Mouse (Mus musculus): Measurements from ENCODE around the gene Vwf. TPM values are rescaled to one million over a fixed set of nuclear protein-coding genes. Genes with fewer than 3 reads are reported as not detected.

Vwf gene
- 10.4 and 11.9 TPM in 2 replicates for polyA plus RNA-seq (2015; fragmentation: Nextera tagmentation; extraction: Ambion mirVana)

DNA sequence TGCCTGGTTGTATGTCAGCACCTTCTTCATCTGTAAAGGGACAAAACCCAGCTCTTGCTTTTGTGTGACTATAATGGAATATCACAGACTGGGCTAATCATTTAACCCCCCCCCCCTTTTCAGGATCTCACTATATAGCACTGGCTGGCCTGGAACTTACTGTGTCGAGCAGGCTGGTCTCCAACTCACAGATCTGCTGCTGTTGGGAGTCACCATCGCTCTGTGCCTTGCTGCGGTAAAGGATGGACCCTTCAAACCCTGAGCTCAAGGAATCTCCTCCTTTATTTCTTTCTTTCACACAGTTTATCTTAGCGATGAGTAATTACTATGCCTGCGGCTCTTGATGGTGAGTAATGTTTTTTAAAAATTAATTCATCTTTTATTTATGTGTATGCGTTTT lies at the start of gene Vwf:
TSS of gene Vwf (plus strand) at position 301 of the 400 bp plus-strand sequence.
- WGBS (ENCODE audit: insufficient replicate concordance), result 75% methylated on average over 6 of the region's 6 CpGs
- H3K27ac ChIP-seq (ENCODE audit: low read length), result no peak within 1 kb of the TSS

DNA sequence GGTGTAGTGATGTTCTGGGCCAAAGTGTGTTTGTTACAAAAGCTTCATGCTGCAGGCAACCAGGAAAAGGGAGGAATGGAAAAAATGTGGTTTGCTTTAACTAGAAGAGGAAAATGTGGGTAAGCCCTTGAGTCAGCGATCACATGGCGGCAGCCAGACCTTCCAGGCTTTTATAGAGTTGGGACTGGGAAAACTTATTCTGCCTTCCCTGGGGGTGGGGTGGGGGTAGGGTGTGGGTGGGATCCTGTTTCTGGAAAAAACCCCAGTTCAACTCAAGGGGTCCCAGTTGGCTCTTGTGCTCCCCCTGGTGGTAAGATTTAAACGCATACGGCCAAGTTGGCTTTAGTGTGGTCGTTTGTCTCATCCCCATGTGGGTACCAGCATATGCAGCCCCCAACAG lies 48.5 kb upstream of the Vwf start:
- 28% methylated on average over 5 of the region's 5 CpGs for WGBS (ENCODE audit: insufficient replicate concordance)
- H3K9me3 ChIP-seq (replicated peaks; ENCODE audit: control insufficient read depth, low read length), result no peaks in the 10 kb centered on the region
- ATAC-seq (ENCODE audit: low read depth), result no peak
- H3K9ac ChIP-seq (ENCODE audit: low read depth, low read length), result no peak overlapping the region
- no peak overlapping the region for H3K27ac ChIP-seq (ENCODE audit: low read length)
- H3K4me3 ChIP-seq (ENCODE audit: low read depth, low read length), result no peak overlapping the region
- no peak overlapping the region for H3K4me2 ChIP-seq (ENCODE audit: low read depth, low read length)
- peaks cover 19% of the 10 kb centered on the region for H3K27me3 ChIP-seq (ENCODE audit: control insufficient read depth, insufficient read depth, low read depth, low read length)
- no peaks in the 10 kb centered on the region for H3K36me3 ChIP-seq (ENCODE audit: control insufficient read depth, insufficient read depth)
- H3K4me1 ChIP-seq (ENCODE audit: control insufficient read depth, low read depth, low read length), result peaks cover 5% of the 10 kb centered on the region

More for the DNA sequence above, at the start of gene Vwf:
- ATAC-seq (ENCODE audit: low read depth), result no peak
- H3K9me3 ChIP-seq (replicated peaks; ENCODE audit: control insufficient read depth, low read length), result no peaks in the 10 kb centered on the region
- H3K9ac ChIP-seq (ENCODE audit: low read depth, low read length), result no peak within 1 kb of the TSS
- H3K4me1 ChIP-seq (ENCODE audit: control insufficient read depth, low read depth, low read length), result peaks cover under 1% of the 10 kb centered on the region
- H3K36me3 ChIP-seq (ENCODE audit: control insufficient read depth, insufficient read depth), result no peaks in the 10 kb centered on the region
- no peaks in the 10 kb centered on the region for H3K27me3 ChIP-seq (ENCODE audit: control insufficient read depth, insufficient read depth, low read depth, low read length)
- no peak within 1 kb of the TSS for H3K4me2 ChIP-seq (ENCODE audit: low read depth, low read length)
- no peak within 1 kb of the TSS for H3K4me3 ChIP-seq (ENCODE audit: low read depth, low read length)

DNA sequence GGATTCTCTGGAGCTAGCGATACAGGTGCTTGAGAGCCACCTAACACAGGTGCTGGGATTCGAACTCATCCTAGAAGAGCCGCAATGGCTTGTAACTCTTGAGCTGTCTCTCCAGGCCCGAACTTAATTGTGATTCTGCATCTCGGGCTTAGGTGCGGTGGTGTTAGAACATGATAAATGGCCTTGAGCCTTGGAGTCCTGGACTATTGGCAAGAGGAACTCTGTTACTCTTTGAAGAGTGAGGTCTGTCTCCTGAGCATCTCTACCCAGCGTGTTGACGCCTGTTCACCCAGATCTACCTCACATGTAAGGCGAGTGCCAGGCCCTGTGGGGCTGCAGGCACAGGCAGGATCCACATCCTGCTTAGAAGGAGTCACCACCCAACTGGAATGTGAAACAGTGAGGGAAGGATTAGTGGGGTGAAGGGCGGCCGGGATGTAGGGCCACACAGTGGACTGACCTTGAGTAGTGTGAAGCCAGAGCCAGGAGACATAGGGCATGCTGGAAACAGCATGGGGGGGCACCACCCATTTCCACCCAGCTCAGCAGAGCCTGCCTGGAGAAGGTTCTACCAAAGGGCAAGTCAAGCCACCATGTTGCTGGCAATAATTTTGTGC lies 43.3 kb upstream of the Vwf start:
- Histone ChIP-seq H3K4me1 (ENCODE audit: control insufficient read depth, low read depth, low read length) (no peaks in the 10 kb centered on the region; the same call in 1 of the 2 replicates), H3K36me3 (ENCODE audit: control insufficient read depth, insufficient read depth) (no peaks in the 10 kb centered on the region), H3K4me3 (ENCODE audit: low read depth, low read length) (no peak overlapping the region), H3K9me3 (replicated peaks; ENCODE audit: control insufficient read depth, low read length) (no peaks in the 10 kb centered on the region), H3K9ac (ENCODE audit: low read depth, low read length) (no peak overlapping the region), H3K27ac (ENCODE audit: low read length) (no peak overlapping the region), H3K4me2 (ENCODE audit: low read depth, low read length) (no peak overlapping the region), H3K27me3 (ENCODE audit: control insufficient read depth, insufficient read depth, low read depth, low read length) (no peaks in the 10 kb centered on the region)
- ATAC-seq (ENCODE audit: low read depth), result no peak
- WGBS (ENCODE audit: insufficient replicate concordance), result 73% methylated on average over 11 of the region's 11 CpGs

DNA sequence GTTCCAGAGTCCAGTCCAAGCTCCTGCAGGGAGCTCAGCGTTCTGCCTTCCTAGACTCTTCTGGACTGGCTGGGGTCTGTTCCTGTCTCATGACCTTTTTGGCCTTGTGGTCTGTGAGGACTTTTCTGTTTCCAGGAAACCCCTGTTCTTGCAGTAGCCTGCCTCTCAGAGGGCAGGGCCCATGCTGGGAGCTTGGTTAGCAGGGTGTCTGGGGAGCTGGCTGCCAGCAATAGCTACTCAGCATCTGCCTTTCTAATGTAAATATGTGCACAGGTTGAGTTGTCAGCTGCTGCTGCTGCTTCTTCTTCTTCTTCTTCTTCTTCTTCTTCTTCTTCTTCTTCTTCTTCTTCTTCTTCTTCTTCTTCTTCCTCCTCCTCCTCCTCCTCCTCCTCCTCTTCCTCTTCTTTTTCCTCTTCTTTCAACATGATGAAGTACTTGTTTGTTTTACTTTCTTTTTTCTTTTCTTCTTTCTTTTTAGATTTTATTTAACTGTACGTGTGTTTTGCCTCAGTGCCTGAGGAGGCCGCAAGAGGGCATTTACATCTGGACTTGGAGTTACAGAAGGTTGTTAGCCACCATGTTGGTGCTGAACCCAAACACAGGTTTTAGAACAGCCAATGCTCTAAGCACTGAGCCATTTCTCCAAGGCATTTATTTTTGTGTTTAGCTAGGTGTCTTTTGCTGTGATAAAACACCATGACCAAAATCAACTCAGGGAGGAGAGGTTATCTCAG lies 41.8 kb upstream of the Vwf start:
- Histone ChIP-seq H3K9me3 (replicated peaks; ENCODE audit: control insufficient read depth, low read length) (no peaks in the 10 kb centered on the region), H3K27ac (ENCODE audit: low read length) (no peak overlapping the region), H3K36me3 (ENCODE audit: control insufficient read depth, insufficient read depth) (no peaks in the 10 kb centered on the region), H3K27me3 (ENCODE audit: control insufficient read depth, insufficient read depth, low read depth, low read length) (no peaks in the 10 kb centered on the region), H3K9ac (ENCODE audit: low read depth, low read length) (no peak overlapping the region), H3K4me2 (ENCODE audit: low read depth, low read length) (no peak overlapping the region), H3K4me3 (ENCODE audit: low read depth, low read length) (no peak overlapping the region), H3K4me1 (ENCODE audit: control insufficient read depth, low read depth, low read length) (no peaks in the 10 kb centered on the region; the same call in 1 of the 2 replicates)
- WGBS (ENCODE audit: insufficient replicate concordance), result 45% methylated on average over 3 of the region's 3 CpGs
- ATAC-seq (ENCODE audit: low read depth), result no peak

DNA sequence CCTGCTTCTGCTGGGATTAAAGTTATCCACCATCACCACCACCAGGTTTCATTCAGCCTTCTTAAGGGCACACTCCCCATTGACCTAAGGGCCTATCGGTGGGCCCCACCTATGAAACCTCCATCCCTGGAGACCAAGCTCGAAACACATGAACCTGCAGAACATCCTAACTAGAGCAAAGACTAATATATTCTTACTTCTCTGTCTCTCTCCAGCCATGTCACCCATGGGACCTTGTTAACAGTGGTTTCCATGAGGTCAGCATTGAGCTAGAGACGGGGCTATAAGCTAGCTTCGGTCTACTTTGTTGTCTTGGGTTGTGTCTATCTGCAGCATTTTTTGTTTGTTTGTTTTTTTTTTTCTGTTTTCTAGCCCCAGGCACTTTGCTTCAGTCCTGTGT lies 40.1 kb upstream of the Vwf start:
- Histone ChIP-seq H3K36me3 (ENCODE audit: control insufficient read depth, insufficient read depth) (no peaks in the 10 kb centered on the region), H3K9me3 (replicated peaks; ENCODE audit: control insufficient read depth, low read length) (no peaks in the 10 kb centered on the region), H3K4me2 (ENCODE audit: low read depth, low read length) (no peak overlapping the region), H3K9ac (ENCODE audit: low read depth, low read length) (no peak overlapping the region), H3K4me3 (ENCODE audit: low read depth, low read length) (no peak overlapping the region), H3K27me3 (ENCODE audit: control insufficient read depth, insufficient read depth, low read depth, low read length) (no peaks in the 10 kb centered on the region), H3K4me1 (ENCODE audit: control insufficient read depth, low read depth, low read length) (no peaks in the 10 kb centered on the region), H3K27ac (ENCODE audit: low read length) (no peak overlapping the region)
- 82% methylated on average over 4 of the region's 4 CpGs for WGBS (ENCODE audit: insufficient replicate concordance)
- no peak for ATAC-seq (ENCODE audit: low read depth)

DNA sequence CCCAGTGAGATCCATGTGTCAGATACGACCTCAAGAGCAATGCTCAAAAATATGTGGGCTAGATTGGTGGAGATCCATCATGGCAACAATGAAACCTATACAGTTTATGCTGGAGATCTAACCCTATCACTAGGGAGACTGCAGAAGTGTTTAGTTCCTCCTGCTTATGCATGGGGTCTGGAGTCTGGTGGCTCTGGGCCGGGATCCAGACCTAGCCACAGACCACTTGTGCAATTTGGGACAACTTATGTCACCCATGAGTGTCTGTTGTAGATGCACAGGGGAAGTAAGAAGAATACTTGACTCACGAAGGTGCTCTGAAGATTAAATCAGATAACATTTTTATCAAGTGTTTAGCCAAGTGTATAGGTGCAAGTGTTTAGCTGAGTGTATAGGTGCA lies 36.8 kb upstream of the Vwf start:
- WGBS (ENCODE audit: insufficient replicate concordance), result 43% methylated on average over 3 of the region's 3 CpGs

DNA sequence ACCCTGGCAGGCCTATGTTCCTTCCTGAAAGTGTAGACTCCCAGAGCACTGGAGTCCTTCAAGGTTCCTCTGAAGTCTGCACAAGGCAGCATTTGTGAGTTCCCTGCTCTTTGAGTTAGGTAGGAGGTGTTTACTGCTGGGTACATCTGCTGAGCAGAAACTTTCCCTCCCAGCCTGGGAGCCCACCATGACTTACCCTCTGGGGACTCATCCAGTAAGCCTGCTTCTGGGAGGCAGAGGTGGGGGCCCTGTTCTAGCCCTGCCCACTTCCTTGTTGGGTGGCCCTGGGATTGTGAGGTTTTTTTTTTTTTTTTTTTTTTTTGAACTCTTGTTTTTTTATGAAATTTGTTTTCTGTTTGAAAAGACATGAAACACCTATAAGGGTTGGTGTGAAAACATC lies 35.9 kb upstream of the Vwf start:
- Histone ChIP-seq H3K36me3 (ENCODE audit: control insufficient read depth, insufficient read depth) (no peaks in the 10 kb centered on the region), H3K27me3 (ENCODE audit: control insufficient read depth, insufficient read depth, low read depth, low read length) (no peaks in the 10 kb centered on the region), H3K4me2 (ENCODE audit: low read depth, low read length) (no peak overlapping the region), H3K9ac (ENCODE audit: low read depth, low read length) (no peak overlapping the region), H3K27ac (ENCODE audit: low read length) (no peak overlapping the region), H3K9me3 (replicated peaks; ENCODE audit: control insufficient read depth, low read length) (no peaks in the 10 kb centered on the region), H3K4me1 (ENCODE audit: control insufficient read depth, low read depth, low read length) (peaks cover 24% of the 10 kb centered on the region), H3K4me3 (ENCODE audit: low read depth, low read length) (no peak overlapping the region)
- ATAC-seq (ENCODE audit: low read depth), result no peak

More for the DNA sequence above, 36.8 kb upstream of the Vwf start:
- Histone ChIP-seq H3K9ac (ENCODE audit: low read depth, low read length) (no peak overlapping the region), H3K27ac (ENCODE audit: low read length) (no peak overlapping the region), H3K36me3 (ENCODE audit: control insufficient read depth, insufficient read depth) (no peaks in the 10 kb centered on the region), H3K4me3 (ENCODE audit: low read depth, low read length) (no peak overlapping the region), H3K9me3 (replicated peaks; ENCODE audit: control insufficient read depth, low read length) (no peaks in the 10 kb centered on the region), H3K27me3 (ENCODE audit: control insufficient read depth, insufficient read depth, low read depth, low read length) (no peaks in the 10 kb centered on the region), H3K4me1 (ENCODE audit: control insufficient read depth, low read depth, low read length) (peaks cover 17% of the 10 kb centered on the region), H3K4me2 (ENCODE audit: low read depth, low read length) (no peak overlapping the region)
- ATAC-seq (ENCODE audit: low read depth), result no peak

DNA sequence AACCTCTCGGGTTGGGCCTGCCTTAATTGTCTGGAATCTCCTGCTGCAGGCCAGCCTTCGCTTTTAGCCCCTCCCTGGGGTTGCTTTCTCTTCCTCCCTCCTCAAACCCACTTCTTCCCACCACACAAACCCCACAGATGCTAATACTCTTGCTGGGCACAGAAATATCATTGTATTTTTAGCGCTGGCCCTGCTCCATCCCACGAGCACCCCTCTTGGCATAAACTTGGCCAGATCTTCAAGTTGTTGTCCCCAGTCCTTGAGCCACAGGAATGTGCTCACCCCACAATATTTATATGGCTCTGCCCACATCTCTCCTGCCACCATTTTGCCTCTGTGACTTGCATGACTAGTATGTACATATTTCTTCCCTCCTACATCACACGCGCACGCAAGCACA lies 35.4 kb upstream of the Vwf start:
- Histone ChIP-seq H3K36me3 (ENCODE audit: control insufficient read depth, insufficient read depth) (no peaks in the 10 kb centered on the region), H3K4me2 (ENCODE audit: low read depth, low read length) (no peak overlapping the region), H3K9ac (ENCODE audit: low read depth, low read length) (no peak overlapping the region), H3K27ac (ENCODE audit: low read length) (no peak overlapping the region), H3K27me3 (ENCODE audit: control insufficient read depth, insufficient read depth, low read depth, low read length) (no peaks in the 10 kb centered on the region), H3K9me3 (replicated peaks; ENCODE audit: control insufficient read depth, low read length) (no peaks in the 10 kb centered on the region), H3K4me1 (ENCODE audit: control insufficient read depth, low read depth, low read length) (peaks cover 25% of the 10 kb centered on the region), H3K4me3 (ENCODE audit: low read depth, low read length) (no peak overlapping the region)
- ATAC-seq (ENCODE audit: low read depth), result no peak
- 67% methylated on average over 7 of the region's 7 CpGs for WGBS (ENCODE audit: insufficient replicate concordance)

DNA sequence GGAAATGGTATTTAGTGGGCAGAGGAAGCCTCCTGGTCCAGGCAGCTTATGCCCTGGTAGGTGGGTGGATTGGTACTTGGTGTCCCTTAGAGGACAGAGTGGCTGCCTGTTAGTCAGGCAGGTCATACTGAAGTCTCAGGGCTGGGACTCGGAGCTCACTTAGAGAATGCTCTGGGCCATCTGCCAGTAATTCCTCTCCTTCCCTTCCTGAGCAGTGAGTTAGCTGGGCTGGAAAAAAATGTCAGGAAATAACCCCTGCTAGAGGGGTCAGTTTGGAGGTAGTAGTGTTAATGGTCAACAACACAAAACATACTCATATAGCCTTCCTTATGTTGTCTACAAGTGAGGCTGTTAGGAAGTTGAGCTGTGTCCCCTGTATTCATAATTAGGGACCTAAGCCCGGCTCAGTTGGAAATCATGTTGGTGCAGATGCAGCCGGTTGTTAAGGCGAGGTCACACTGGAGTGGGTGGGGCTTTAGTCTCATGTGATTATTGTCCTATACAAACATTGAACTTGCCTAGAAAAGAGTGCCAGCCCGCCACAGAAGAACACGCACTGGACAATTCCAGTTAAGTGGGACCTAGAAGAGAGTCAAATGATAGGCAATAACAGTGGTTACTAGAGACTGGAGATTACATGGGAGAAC lies 33.5 kb upstream of the Vwf start:
- H3K4me3 ChIP-seq (ENCODE audit: low read depth, low read length), result no peak overlapping the region
- H3K4me1 ChIP-seq (ENCODE audit: control insufficient read depth, low read depth, low read length), result peaks cover 25% of the 10 kb centered on the region
- no peak overlapping the region for H3K9ac ChIP-seq (ENCODE audit: low read depth, low read length)
- no peak overlapping the region for H3K4me2 ChIP-seq (ENCODE audit: low read depth, low read length)
- ATAC-seq (ENCODE audit: low read depth), result peak; percentile 35; the same call in 1 of the 2 replicates
- no peaks in the 10 kb centered on the region for H3K36me3 ChIP-seq (ENCODE audit: control insufficient read depth, insufficient read depth)
- H3K27me3 ChIP-seq (ENCODE audit: control insufficient read depth, insufficient read depth, low read depth, low read length), result no peaks in the 10 kb centered on the region
- no peaks in the 10 kb centered on the region for H3K9me3 ChIP-seq (replicated peaks; ENCODE audit: control insufficient read depth, low read length)
- peak overlapping the region; percentile 34; the same call in 1 of the 2 replicates for H3K27ac ChIP-seq (ENCODE audit: low read length)
- WGBS (ENCODE audit: insufficient replicate concordance), result 13% methylated on average over 6 of the region's 6 CpGs

Measured in liver, embryonic 16.5 days (tissue).